Mouse (Mus musculus) embryonic stem cell, embryonic (primary cell): ENCODE measurements around the gene Cldn34c1.
"Not testable (repeated sequence)": the region's sequence is repeated elsewhere in the genome, so short reads cannot be mapped to it uniquely, and the experiment has no call there.

Experiments used
- CTCF ChIA-PET, 4 experiments: fragments of 300-600 bp in 2 of 4; fragments of 350-600 bp in 2 of 4; sonication (Branson Sonifier 250); formaldehyde crosslinking; loops; one replicate each; lab custom pipeline; 2022; ENCODE audit warnings: inconsistent platforms in 2 of 4; lab: Charles Lee
- POLR2A ChIA-PET, 4 experiments: fragments of 300-600 bp in 2 of 4; fragments of 350-600 bp in 2 of 4; sonication (Branson Sonifier 250); formaldehyde crosslinking; loops; one replicate each; lab custom pipeline; 2022; ENCODE audit warnings: antibody characterized with exemption in 4 of 4, inconsistent platforms in 1 of 4; lab: Charles Lee

Cldn34c1 gene

DNA sequence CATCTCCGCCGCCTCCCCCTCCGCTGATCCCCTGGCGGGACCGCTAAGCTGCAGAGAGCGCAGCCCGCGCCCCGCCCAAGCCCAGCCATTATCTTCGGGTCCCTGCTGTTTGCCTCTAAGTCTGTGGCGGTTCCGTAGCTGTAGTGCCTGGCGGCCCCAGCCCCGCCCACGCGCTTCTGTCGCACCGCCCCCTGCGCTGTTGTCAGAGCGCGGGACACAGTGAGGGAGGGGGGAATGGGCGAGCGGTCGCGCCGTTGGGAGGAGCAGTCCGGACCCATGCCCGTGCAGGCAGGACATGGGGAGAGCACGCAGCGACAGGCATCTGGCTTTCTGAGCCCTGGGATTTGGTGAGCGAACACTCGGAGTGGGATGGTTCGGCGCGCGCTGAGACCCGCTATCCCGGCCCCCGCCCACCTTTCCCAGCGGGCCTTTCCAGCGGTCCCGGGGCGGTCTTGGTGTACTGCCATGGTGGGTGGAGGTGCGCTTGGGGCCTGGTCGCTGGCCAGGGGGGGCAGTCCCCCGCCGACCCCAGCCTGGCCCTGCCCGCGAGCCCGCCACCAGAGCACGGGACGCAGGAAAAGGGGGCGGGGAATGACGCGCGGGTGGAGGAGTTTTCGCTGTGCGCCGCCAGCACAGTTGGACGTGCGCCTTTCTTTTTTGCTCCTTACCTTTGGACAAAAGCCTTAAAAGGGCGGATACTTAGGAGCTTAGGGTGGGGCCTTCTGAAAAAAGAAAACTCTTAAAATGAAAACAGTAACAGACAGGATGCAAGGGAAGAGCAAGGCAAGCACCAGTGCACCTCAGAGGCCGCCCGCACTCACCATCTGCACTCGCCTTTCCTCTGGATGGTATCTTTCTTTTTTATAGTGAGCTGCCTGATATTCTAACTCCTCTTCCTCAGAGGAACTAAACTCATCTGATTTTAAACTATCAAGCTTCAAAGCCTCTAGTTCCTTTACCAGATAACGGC lies at the start of gene Cldn34c1:
TSS of gene Cldn34c1 (plus strand) at position 205 of the 970 bp plus-strand sequence.
- ChIA-PET POLR2A (no interaction called here), CTCF (no interaction called here)

DNA sequence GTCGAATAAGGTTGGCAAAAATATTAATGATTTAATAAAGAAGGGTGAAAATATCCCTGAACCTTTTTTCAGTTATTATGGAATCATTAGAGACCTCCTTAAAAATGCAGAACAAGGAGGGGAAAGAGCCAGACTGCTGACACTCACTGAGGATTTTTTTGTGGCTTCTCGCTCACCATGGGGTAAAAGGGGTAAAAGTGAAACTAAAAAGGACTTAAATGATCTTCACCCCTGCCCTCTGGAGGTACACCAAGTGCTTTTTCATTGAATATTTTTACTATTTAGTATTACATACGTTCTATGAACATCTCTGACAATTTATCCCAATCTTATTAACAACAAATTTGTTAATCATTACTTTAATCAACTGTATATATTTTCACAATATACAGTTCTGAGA lies 15.9 kb upstream of the Cldn34c1 start:
- ChIA-PET POLR2A (no interaction called here), CTCF (no interaction called here)

DNA sequence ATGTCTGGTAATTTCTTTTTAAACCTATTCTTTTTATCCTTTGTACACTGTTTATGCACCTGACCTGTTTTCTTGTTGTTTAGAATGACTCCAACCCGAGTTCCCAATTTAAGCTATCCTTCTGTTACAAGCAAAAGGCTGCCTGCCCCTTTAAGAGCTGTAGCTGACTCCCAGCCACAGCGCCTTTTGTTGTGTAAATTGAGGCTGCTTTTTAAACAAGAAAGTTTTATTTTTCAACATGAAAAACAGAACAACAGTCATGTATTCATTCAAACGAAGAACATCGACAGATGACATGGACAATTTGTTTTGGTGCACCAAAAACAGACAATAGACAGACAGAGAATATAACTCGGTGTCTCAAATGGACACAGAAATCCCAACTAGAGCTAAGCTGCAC lies 489 bp upstream of the Cldn34c1 start:
- POLR2A ChIA-PET, CTCF ChIA-PET: not testable (repeated sequence)

DNA sequence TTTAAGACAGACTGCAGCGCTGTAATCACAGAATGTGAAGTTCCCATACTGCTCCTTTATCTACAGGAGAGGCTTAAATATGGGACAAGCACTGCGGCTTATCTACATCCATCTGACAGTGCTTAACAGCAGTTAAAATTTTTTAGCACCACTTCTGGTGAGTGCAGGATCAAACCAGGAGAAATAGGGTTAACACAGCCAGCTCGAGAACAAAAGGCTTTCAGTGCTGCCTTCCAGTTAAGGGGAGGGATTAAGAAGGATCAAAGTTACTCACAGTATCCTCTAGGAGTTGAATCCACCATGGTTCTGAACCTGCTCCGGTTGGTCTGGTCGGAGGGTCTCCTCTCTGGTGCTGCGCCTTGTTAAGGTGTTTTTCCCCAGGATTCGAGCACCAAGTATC lies 1.4 kb downstream of the Cldn34c1 start:
- POLR2A ChIA-PET, CTCF ChIA-PET: not testable (repeated sequence)

DNA sequence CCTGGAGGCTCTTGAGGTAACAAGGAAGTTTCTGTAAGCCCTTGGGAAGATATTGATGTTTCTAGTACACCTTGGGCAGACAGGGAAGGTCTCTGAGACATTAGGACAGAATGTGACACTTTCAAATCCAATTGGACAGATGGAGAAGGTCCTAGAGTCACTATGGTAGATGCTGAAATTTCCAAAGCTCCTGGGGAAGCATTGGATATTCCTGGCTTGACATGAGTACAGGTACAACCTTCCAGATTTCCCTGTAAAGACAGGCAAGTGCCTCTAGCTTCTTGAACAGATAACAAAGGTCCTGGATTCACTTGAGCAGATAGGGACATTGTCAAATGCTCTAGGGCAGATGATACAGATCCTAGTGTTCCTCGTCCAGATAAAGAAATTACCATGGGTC lies 119.1 kb downstream of the Cldn34c1 start, which contains the start of gene Srsx:
TSS of gene Srsx (minus strand) at position 101 of the 400 bp plus-strand sequence.
- POLR2A ChIA-PET, CTCF ChIA-PET: not testable (repeated sequence)
